Mouse (Mus musculus) small intestine, adult 2 months (tissue): Measurements from ENCODE around the gene Rhof. TPM values are rescaled to one million over a fixed set of nuclear protein-coding genes. Genes with fewer than 3 reads are reported as not detected.
A peak's percentile ranks its signal among the peaks of the same experiment; 100 is the strongest.

ENCODE experiments used
- H3K27ac ChIP-seq: fragments of 200-500 bp; 2 replicates; pipeline ENCODE4 v1.5.1; 2012; ENCODE audit warnings: low read depth, low read length, control low read depth, inconsistent platforms; ENCODE audit not compliant: insufficient read depth
- H3K27me3 ChIP-seq: fragments of 200-500 bp; 2 replicates; pipeline ENCODE4 v1.6.1; 2012; ENCODE audit warnings: mild to moderate bottlenecking, moderate library complexity, low read length, inconsistent platforms; ENCODE audit not compliant: control insufficient read depth, insufficient read depth
- H3K36me3 ChIP-seq: fragments of 200-500 bp; 2 replicates; pipeline ENCODE4 v1.6.1; 2012; ENCODE audit warnings: mild to moderate bottlenecking, low read length, control low read depth, inconsistent platforms; ENCODE audit not compliant: control insufficient read depth, insufficient read depth
- H3K4me1 ChIP-seq: fragments of 200-500 bp; 2 replicates; pipeline ENCODE4 v1.6.1; 2012; ENCODE audit warnings: low read length, inconsistent platforms, mixed read lengths; ENCODE audit not compliant: control insufficient read depth, insufficient read depth, insufficient read length
- H3K4me3 ChIP-seq: fragments of 200-500 bp; 2 replicates; pipeline ENCODE4 v1.5.1; 2012; ENCODE audit warnings: low read depth, mild to moderate bottlenecking, control low read depth, inconsistent platforms, low read length, moderate library complexity
- CTCF ChIP-seq: fragments of 200-500 bp; IDR thresholded peaks from 2 replicates; pipeline ENCODE4 v1.5.1; 2012; ENCODE audit warnings: low read depth, mild to moderate bottlenecking, control low read depth, inconsistent platforms, low read length, moderate library complexity, mixed read lengths; ENCODE audit not compliant: insufficient replicate concordance, insufficient read length; ENCODE audit errors: extremely low read depth
- POLR2A ChIP-seq: fragments of 200-500 bp; IDR thresholded peaks from 2 replicates; pipeline ENCODE4 v1.6.1; 2012; ENCODE audit warnings: low read depth, mild to moderate bottlenecking, control low read depth, inconsistent platforms, low read length, moderate library complexity
- WGBS: fragments of 180-500 bp; shearing (Covaris S2); methylation state at CpG from one replicate; pipeline ENCODE4 v1.1.7; 2018; 5-methylcytosine and 5-hydroxymethylcytosine counted together
- polyA plus RNA-seq: library from polyadenylated mRNA; depleted of rRNA; stranded (reverse); fragments of >200 nt; gene quantifications from 2 replicates; pipeline ENCODE4 v1.2.3, GENCODE M21; 2012

Rhof gene
- polyA plus RNA-seq, 1 experiment = 91.6 TPM

DNA sequence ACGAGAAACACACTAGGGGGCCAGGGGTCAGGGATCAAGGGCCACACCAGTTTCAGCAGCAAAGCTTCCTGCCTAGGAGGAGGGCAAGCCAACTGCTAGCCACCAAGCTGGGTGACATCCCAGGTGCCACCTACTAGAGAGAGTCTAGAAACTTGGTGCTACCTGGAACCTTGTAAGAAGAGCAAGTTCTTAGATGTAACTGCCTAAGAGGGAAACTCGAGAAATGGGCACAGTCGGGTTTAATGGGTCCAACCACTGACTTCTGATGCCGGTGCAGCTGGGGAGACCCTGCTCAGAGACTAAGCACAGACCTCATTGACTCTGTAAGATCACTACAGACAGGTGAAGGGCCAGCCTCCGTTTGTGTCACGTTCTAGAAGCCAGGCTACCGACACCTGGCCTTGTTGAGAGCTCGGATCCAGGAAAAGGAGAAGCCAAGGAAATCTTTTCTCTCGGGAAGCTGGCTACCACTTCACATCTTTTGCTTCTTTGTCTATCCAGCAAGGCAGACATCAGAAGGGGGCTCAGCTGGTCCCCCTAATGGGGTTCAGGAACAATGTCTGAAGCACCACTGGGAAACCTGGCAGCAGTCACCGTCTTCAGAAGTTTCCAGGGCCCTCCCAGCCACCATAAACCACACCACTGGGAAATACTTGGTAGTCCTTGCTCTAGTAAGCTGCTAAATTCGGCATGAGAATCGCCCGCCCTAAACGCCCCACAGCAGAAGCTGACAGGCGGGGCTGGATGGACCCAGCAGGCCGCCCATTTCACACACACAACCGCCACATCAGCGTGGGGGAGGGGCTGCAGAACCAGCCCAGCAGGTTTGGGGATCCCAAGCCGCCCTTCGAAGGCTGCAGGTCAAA is 4.8 kb upstream of the Rhof start:
- Histone ChIP-seq H3K27me3 (no peaks in the 10 kb centered on the region), H3K4me1 (peaks cover 23% of the 10 kb centered on the region), H3K4me3 (peak overlapping the region; percentile 62), H3K36me3 (peaks cover 9% of the 10 kb centered on the region), H3K27ac (peak overlapping the region; percentile 98)
- TF ChIP-seq POLR2A (0 out of 2 replicates have a peak, but pooled peaks have one; percentile 53), CTCF (peak; percentile 8; the same call in 1 of the 2 replicates)
- under 1% methylated on average over 20 of the region's 20 CpGs for WGBS

GRCm38 (mm10) chr5:123136361-123137043 is 4.0 kb upstream of the Rhof start:
- peaks cover 27% of the 10 kb centered on the region for H3K4me1 ChIP-seq
- H3K4me3 ChIP-seq = peak overlapping the region; percentile 62
- peaks cover 9% of the 10 kb centered on the region for H3K36me3 ChIP-seq
- TF ChIP-seq CTCF = no peak
- TF ChIP-seq POLR2A = peak; percentile 53
- H3K27me3 ChIP-seq = no peaks in the 10 kb centered on the region
- peak overlapping the region; percentile 98 for H3K27ac ChIP-seq
- WGBS = 2% methylated on average over 13 of the region's 13 CpGs

- 7% methylated on average over 30 of the region's 30 CpGs for WGBS
- H3K36me3 ChIP-seq = peaks cover 9% of the 10 kb centered on the region
- H3K4me1 ChIP-seq = peaks cover 27% of the 10 kb centered on the region
- H3K27me3 ChIP-seq = no peaks in the 10 kb centered on the region
- TF ChIP-seq CTCF (no peak), POLR2A (no peak; the same call in 1 of the 2 replicates)
- H3K4me3 ChIP-seq = peak overlapping the region; percentile 62
- H3K27ac ChIP-seq = peak overlapping the region; percentile 98
Measured at GRCm38 (mm10) chr5:123135471-123136360, 3.2 kb upstream of the Rhof start.

DNA sequence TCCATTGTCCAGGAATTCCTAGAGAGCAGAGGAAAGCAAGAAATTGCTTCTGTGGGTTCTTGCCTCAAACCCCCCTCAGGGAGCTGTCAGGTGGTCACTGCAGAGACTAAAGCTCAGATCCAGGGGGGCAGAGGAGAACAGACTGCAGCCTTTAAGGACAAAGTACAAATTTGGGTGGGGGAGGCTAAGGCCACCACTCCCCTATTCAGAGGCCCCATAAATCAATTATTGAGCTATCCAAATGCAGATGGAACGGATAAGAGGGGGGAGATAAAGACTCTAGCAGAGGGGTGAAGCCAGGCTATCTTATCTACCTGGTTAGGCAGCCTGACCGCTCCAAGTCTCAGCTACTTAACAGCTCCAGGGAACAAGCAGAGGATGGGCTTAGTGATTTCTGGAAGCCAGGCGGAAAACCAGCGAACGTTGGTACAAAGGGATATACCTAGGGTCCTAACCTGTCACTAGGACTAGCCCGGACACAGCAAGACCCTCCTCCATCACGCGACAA is 2.4 kb upstream of the Rhof start:
- 13% methylated on average over 8 of the region's 8 CpGs for whole genome bisulfite sequencing
- TF ChIP-seq CTCF = no peak
- no peak for TF ChIP-seq POLR2A
- H3K36me3 ChIP-seq = peaks cover 9% of the 10 kb centered on the region
- no peaks in the 10 kb centered on the region for H3K27me3 ChIP-seq
- H3K4me3 ChIP-seq = peak overlapping the region; percentile 54
- peaks cover 30% of the 10 kb centered on the region for H3K4me1 ChIP-seq
- peak overlapping the region; percentile 94 for H3K27ac ChIP-seq

GRCm38 (mm10) chr5:123134186-123134874 is 1.8 kb upstream of the Rhof start:
- TF ChIP-seq CTCF = no peak
- no peak for TF ChIP-seq POLR2A
- Histone ChIP-seq H3K4me1 (peaks cover 30% of the 10 kb centered on the region), H3K27me3 (no peaks in the 10 kb centered on the region), H3K4me3 (peak overlapping the region; percentile 38), H3K36me3 (peaks cover 9% of the 10 kb centered on the region), H3K27ac (peak overlapping the region; percentile 94)
- 17% methylated on average over 13 of the region's 13 CpGs for WGBS

DNA sequence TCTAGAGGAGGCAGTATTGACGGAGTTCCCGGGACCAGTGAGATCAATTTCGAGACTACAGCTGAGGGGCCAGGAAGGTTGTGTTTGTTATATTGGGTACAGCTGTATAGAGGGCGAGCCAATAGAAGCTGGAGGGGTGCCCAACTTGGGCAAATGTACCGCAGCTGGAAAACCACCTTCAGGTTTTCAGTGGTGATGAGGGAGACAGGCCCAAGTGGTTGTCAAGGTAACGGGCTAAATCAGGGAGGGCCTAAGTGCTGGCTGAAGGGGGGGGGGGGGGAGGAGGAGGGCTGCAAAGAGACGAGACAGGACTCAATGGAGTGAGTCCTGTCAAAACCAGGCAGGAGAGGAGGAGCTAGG is 1.3 kb upstream of the Rhof start:
- peaks cover 30% of the 10 kb centered on the region for H3K4me1 ChIP-seq
- peak overlapping the region; percentile 26; the same call in 1 of the 2 replicates for H3K27ac ChIP-seq
- H3K4me3 ChIP-seq = no peak overlapping the region
- H3K27me3 ChIP-seq = no peaks in the 10 kb centered on the region
- peaks cover 9% of the 10 kb centered on the region for H3K36me3 ChIP-seq
- WGBS = 33% methylated on average over 7 of the region's 7 CpGs
- no peak for TF ChIP-seq CTCF
- no peak for TF ChIP-seq POLR2A
